Mouse (Mus musculus) heart, embryonic 11.5 days (tissue): Measurements from ENCODE around the gene Syvn1. TPM values are rescaled to one million over a fixed set of nuclear protein-coding genes. Genes with fewer than 3 reads are reported as not detected.

Experiments used
- ATAC-seq: fragments of 200-750 bp; cut with Nextera tagmentation; replicated peaks from 2 replicates; pipeline ENCODE4 v1.8.0; 2017; ENCODE audit warnings: moderate library complexity; ENCODE audit not compliant: insufficient number of reproducible peaks, low FRiP score, low TSS enrichment
- H3K27ac ChIP-seq: fragments of 300-500 bp; sonication (generic); 2 replicates; pipeline ENCODE4 v1.5.1; 2014; ENCODE audit warnings: mild to moderate bottlenecking, low read depth, low read length
- H3K27me3 ChIP-seq: fragments of 300-500 bp; sonication (generic); 2 replicates; pipeline ENCODE4 v1.6.1; 2014; ENCODE audit warnings: mild to moderate bottlenecking, low read length, mixed read lengths; ENCODE audit not compliant: control insufficient read depth, insufficient read depth
- H3K36me3 ChIP-seq: fragments of 300-500 bp; sonication (generic); 2 replicates; pipeline ENCODE4 v1.6.1; 2014; ENCODE audit warnings: mild to moderate bottlenecking, low read length, moderate library complexity, mixed read lengths; ENCODE audit not compliant: control insufficient read depth, insufficient read depth
- H3K4me1 ChIP-seq: fragments of 300-500 bp; sonication (generic); 2 replicates; pipeline ENCODE4 v1.6.1; 2014; ENCODE audit warnings: low read length; ENCODE audit not compliant: control insufficient read depth, insufficient read depth
- H3K4me2 ChIP-seq: fragments of 300-500 bp; sonication (generic); 2 replicates; pipeline ENCODE4 v1.6.1; 2014; ENCODE audit warnings: mild to moderate bottlenecking, moderate library complexity
- H3K4me3 ChIP-seq: fragments of 300-500 bp; sonication (generic); 2 replicates; pipeline ENCODE4 v1.5.1; 2014; ENCODE audit warnings: low read depth, low read length
- H3K9ac ChIP-seq: fragments of 300-500 bp; sonication (generic); 2 replicates; pipeline ENCODE4 v1.6.1; 2014; ENCODE audit warnings: mild to moderate bottlenecking, low read depth, low read length, moderate library complexity
- H3K9me3 ChIP-seq: fragments of 300-500 bp; sonication (generic); replicated peaks from 2 replicates; pipeline ENCODE4 v1.6.1; 2016; ENCODE audit warnings: low read length; ENCODE audit not compliant: control insufficient read depth
- WGBS: fragments of 180-500 bp; shearing (Covaris S2); extraction: QIAGEN DNeasy Blood & Tissue Kit; methylation state at CpG from one replicate; pipeline ENCODE4 v1.1.7; 2014; ENCODE audit not compliant: insufficient replicate concordance; 5-methylcytosine and 5-hydroxymethylcytosine counted together
- polyA plus RNA-seq: library from polyadenylated mRNA; unstranded; fragments of >200 nt; fragmentation: Nextera tagmentation; extraction: Ambion mirVana; gene quantifications from 2 replicates; pipeline ENCODE4 v1.2.1, GENCODE M21; 2014

The Syvn1 gene
- polyA plus RNA-seq, 1 experiment from 2014 or later, result 19.5 TPM

- Histone ChIP-seq H3K4me3 (peak within 1 kb of the TSS; percentile 92), H3K36me3 (peaks cover 18% of the 10 kb centered on the region), H3K4me2 (peak within 1 kb of the TSS; percentile 94), H3K27me3 (no peaks in the 10 kb centered on the region), H3K4me1 (peaks cover 11% of the 10 kb centered on the region), H3K9ac (peak within 1 kb of the TSS; percentile 78), H3K9me3 (no peaks in the 10 kb centered on the region), H3K27ac (peak within 1 kb of the TSS; percentile 64)
- WGBS, result under 1% methylated on average over 58 of the region's 58 CpGs
- peak; percentile 78 for ATAC-seq
These were observed 38.3 kb downstream of the Syvn1 start, which contains the start of the genes Zfpl1 and Cdca5 for GRCm38 (mm10) chr19:6084478-6085248. Zfpl1 (minus strand) TSS chr19:6084956. Cdca5 (plus strand) TSS chr19:6084983.

- Histone ChIP-seq H3K9me3 (no peaks in the 10 kb centered on the region), H3K9ac (peak overlapping the region; percentile 78), H3K4me3 (peak overlapping the region; percentile 92), H3K4me1 (peaks cover 11% of the 10 kb centered on the region), H3K4me2 (peak overlapping the region; percentile 94), H3K27ac (peak overlapping the region; percentile 64), H3K27me3 (no peaks in the 10 kb centered on the region), H3K36me3 (peaks cover 23% of the 10 kb centered on the region)
- peak; percentile 69 for ATAC-seq
- under 1% methylated on average over 17 of the region's 17 CpGs for WGBS
These were observed 39.1 kb downstream of the Syvn1 start for GRCm38 (mm10) chr19:6085417-6085879.

GRCm38 (mm10) chr19:6088841-6089240, 42.5 kb downstream of the Syvn1 start:
- no peak overlapping the region for H3K27ac ChIP-seq
- no peaks in the 10 kb centered on the region for H3K9me3 ChIP-seq
- H3K27me3 ChIP-seq, result no peaks in the 10 kb centered on the region
- H3K4me1 ChIP-seq, result peaks cover 7% of the 10 kb centered on the region
- H3K4me2 ChIP-seq, result no peak overlapping the region
- WGBS, result 94% methylated on average over 13 of the region's 13 CpGs
- H3K9ac ChIP-seq, result no peak overlapping the region
- H3K36me3 ChIP-seq, result peaks cover 23% of the 10 kb centered on the region
- no peak for ATAC-seq
- H3K4me3 ChIP-seq, result no peak overlapping the region

GRCm38 (mm10) chr19:6094119-6094518, 47.7 kb downstream of the Syvn1 start, which contains the start of gene AC131692.1:
AC131692.1 (plus strand) TSS chr19:6094419.
- no peak within 1 kb of the TSS for H3K27ac ChIP-seq
- no peak within 1 kb of the TSS for H3K4me2 ChIP-seq
- peaks cover 19% of the 10 kb centered on the region for H3K36me3 ChIP-seq
- no peak for ATAC-seq
- 91% methylated on average over 7 of the region's 7 CpGs for WGBS
- H3K9ac ChIP-seq, result no peak within 1 kb of the TSS
- H3K4me1 ChIP-seq, result no peaks in the 10 kb centered on the region
- no peak within 1 kb of the TSS for H3K4me3 ChIP-seq
- H3K9me3 ChIP-seq, result no peaks in the 10 kb centered on the region
- H3K27me3 ChIP-seq, result no peaks in the 10 kb centered on the region

- Histone ChIP-seq H3K9ac (no peak overlapping the region), H3K4me2 (no peak overlapping the region), H3K4me3 (no peak overlapping the region), H3K27ac (no peak overlapping the region), H3K9me3 (no peaks in the 10 kb centered on the region), H3K4me1 (no peaks in the 10 kb centered on the region), H3K36me3 (peaks cover 5% of the 10 kb centered on the region; the same call in 1 of the 2 replicates), H3K27me3 (no peaks in the 10 kb centered on the region)
- whole genome bisulfite sequencing, result 81% methylated on average over 3 of the region's 3 CpGs
- ATAC-seq, result no peak
These were observed 51.5 kb downstream of the Syvn1 start for GRCm38 (mm10) chr19:6097847-6098246.

- Histone ChIP-seq H3K4me3 (no peak overlapping the region), H3K36me3 (no peaks in the 10 kb centered on the region), H3K27me3 (no peaks in the 10 kb centered on the region), H3K4me2 (no peak overlapping the region), H3K27ac (no peak overlapping the region), H3K4me1 (no peaks in the 10 kb centered on the region), H3K9me3 (no peaks in the 10 kb centered on the region), H3K9ac (no peak overlapping the region)
- no peak for ATAC-seq
- WGBS, result 76% methylated on average over 6 of the region's 6 CpGs
These were observed 54.8 kb downstream of the Syvn1 start for GRCm38 (mm10) chr19:6101186-6101585.

- H3K4me2 ChIP-seq, result no peak overlapping the region
- no peak overlapping the region for H3K27ac ChIP-seq
- no peak for ATAC-seq
- no peak overlapping the region for H3K9ac ChIP-seq
- H3K4me1 ChIP-seq, result no peaks in the 10 kb centered on the region
- H3K4me3 ChIP-seq, result no peak overlapping the region
- H3K36me3 ChIP-seq, result no peaks in the 10 kb centered on the region
- H3K9me3 ChIP-seq, result no peaks in the 10 kb centered on the region
- H3K27me3 ChIP-seq, result no peaks in the 10 kb centered on the region
- WGBS, result 70% methylated on average over 6 of the region's 6 CpGs
These were observed 55.9 kb downstream of the Syvn1 start for GRCm38 (mm10) chr19:6102169-6102853.
